Mouse (Mus musculus): Measurements from ENCODE around the gene Cldn1. TPM values are rescaled to one million over a fixed set of nuclear protein-coding genes. Genes with fewer than 3 reads are reported as not detected.

Cldn1 gene
- total RNA-seq, 1 experiment from 2014 or later = 0.50 TPM

DNA sequence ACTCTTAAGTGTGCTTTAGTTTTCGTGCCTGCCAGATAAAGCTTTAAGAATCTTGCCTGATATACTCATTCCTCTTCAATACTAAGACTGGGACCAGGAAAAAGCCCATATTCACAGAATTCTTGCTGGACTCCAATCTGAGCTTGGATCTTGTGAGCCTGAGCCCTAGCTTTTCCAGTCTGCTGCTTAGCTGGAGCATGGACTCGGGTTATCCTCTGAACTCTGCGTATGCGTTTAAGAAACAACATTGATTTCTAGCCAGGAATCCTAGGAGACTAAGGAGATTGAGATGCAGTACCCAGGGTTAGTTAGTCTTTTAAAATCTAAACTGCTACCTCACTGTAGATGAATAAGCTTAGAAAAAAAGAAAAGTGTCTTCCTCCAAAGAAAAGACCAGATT, 20.9 kb downstream of the Cldn1 start:
- no peak for ATAC-seq (replicated peaks in 1 of 2; ENCODE audit: insufficient read depth in 1 of 2, low FRiP score in 2 of 2, low TSS enrichment in 1 of 2, low read depth in 1 of 2, poor library complexity in 2 of 2, severe bottlenecking in 2 of 2)

DNA sequence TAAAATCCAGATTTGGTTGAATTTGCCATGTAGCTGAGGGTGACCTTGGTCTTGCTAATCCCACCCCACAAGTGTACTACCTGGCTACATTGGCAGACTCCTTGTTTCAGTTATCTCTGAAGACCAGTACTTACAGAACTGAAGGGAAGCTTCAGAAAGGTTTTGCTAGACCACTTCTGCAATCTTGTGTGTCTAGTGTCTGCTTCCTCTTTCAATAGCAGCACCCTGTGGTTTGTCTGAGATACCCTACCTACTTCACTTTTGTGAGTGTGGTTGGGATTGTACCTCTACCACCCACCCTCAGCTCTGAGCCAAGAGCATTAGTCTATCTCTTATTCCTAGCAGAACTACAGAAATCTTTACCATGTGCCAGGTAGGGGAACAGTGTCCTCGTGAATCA, 22.8 kb downstream of the Cldn1 start:
- ATAC-seq (replicated peaks in 1 of 2; ENCODE audit: insufficient read depth in 1 of 2, low FRiP score in 2 of 2, low TSS enrichment in 1 of 2, low read depth in 1 of 2, poor library complexity in 2 of 2, severe bottlenecking in 2 of 2) = peak; percentile 97 to 100

DNA sequence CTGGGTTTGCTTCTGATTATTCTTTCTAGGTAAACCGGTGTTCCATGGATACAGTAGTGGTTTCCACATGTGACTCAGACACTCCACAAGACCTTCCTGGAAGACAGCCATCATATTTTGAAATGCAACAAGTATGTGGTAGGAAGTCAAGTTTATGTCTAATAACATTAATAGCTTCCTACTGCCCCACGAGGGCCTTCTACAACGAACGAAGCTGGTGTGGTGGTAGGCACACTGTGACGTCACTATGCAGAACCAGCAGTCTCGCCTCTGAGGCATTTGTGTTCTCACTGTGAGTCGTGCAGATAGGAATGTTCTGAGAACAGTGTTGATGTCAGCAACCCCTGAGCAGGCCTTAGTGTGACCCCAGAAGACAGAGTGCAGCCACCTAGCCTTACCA, 55.4 kb downstream of the Cldn1 start:
- no peak for ATAC-seq (replicated peaks in 1 of 2; ENCODE audit: insufficient read depth in 1 of 2, low FRiP score in 2 of 2, low TSS enrichment in 1 of 2, low read depth in 1 of 2, poor library complexity in 2 of 2, severe bottlenecking in 2 of 2)

DNA sequence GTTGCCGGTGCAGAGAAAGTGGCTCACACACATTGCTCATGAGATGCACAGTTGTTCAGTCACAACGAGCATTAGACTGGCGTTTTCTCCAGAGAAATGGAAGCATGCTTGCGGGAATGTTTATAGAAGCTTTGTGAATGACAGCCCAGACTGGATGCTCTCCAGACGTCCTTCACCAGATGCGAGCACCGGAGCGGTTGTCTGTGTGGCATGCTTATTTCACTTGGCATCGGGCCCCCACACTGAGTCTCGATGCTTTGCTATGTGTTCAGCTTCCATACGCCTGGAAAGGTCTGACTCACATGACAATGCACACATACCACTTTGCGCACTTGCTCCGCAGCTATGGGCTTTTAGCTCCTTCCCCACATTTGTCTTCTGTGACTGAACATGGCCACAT, 56.8 kb downstream of the Cldn1 start:
- no peak for ATAC-seq (replicated peaks in 1 of 2; ENCODE audit: insufficient read depth in 1 of 2, low FRiP score in 2 of 2, low TSS enrichment in 1 of 2, low read depth in 1 of 2, poor library complexity in 2 of 2, severe bottlenecking in 2 of 2)

DNA sequence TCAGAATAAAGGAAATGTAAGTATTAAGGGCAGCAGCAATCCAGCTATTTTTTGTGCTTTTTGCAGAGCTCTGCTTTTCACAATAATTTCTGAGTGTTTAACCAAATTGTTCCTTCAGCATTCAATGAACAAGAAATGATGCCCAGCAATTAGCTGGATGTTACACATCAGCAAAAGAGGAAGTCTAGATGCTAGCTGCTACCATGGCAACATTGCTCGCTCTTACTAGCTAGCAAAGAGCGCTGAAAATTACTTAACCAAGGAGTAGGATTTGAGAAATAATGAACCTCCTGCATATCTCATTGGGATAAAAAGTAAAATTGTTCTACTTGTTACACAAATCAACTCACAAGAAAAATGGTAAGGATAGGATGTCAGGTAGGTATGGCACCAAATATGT, 62.2 kb downstream of the Cldn1 start:
- peak; percentile 59 to 64; a peak in 2 of 4 replicates for ATAC-seq (replicated peaks in 1 of 2; ENCODE audit: insufficient read depth in 1 of 2, low FRiP score in 2 of 2, low TSS enrichment in 1 of 2, low read depth in 1 of 2, poor library complexity in 2 of 2, severe bottlenecking in 2 of 2)

Other genes starting within 250 kb of the Cldn1 start
- gene Cldn16, start 91.3 kb upstream of the Cldn1 start, total RNA-seq (2017) = not detected in 2 replicates
- gene Tmem207, start 154.9 kb upstream of the Cldn1 start, total RNA-seq (2017) = not detected in 2 replicates
- 14.4 and 14.6 TPM in 2 replicates for gene Il1rap, start 209.9 kb upstream of the Cldn1 start, total RNA-seq (2017)

Data from hematopoietic stem cell, adult 5-6 weeks (primary cell).